Mouse (Mus musculus): ENCODE results near the gene Abcc10.

The Abcc10 gene

GRCm38 (mm10) chr17:46327906-46328534 is at the start of gene Abcc10:
Abcc10 (minus strand) TSS chr17:46328352.
- DNase-seq, result peak; percentile 99

- DNase-seq, result peak; percentile 55
Observed at GRCm38 (mm10) chr17:46371783-46372182, 43.6 kb upstream of the Abcc10 start.

- no peak for DNase-seq
Observed at GRCm38 (mm10) chr17:46351026-46351700, 23.0 kb upstream of the Abcc10 start.

- DNase-seq, result no peak
Observed at GRCm38 (mm10) chr17:46341208-46341607, 13.1 kb upstream of the Abcc10 start.

GRCm38 (mm10) chr17:46336475-46336874 is 8.3 kb upstream of the Abcc10 start:
- DNase-seq, result peak; percentile 34

- DNase-seq, result no peak
Observed at GRCm38 (mm10) chr17:46328723-46329122, 571 bp upstream of the Abcc10 start.

- DNase-seq, result no peak
Observed at GRCm38 (mm10) chr17:46327413-46327905, 693 bp downstream of the Abcc10 start.

GRCm38 (mm10) chr17:46322046-46322823 is 5.9 kb downstream of the Abcc10 start:
- no peak for DNase-seq

GRCm38 (mm10) chr17:46320492-46320891 is 7.7 kb downstream of the Abcc10 start:
- no peak for DNase-seq

- no peak for DNase-seq
Observed at GRCm38 (mm10) chr17:46315813-46316212, 12.3 kb downstream of the Abcc10 start.

- DNase-seq, result no peak
Observed at GRCm38 (mm10) chr17:46313135-46313715, 14.9 kb downstream of the Abcc10 start.

- no peak for DNase-seq
Observed at GRCm38 (mm10) chr17:46310515-46310914, 17.6 kb downstream of the Abcc10 start.

- DNase-seq, result no peak
Observed at GRCm38 (mm10) chr17:46309835-46310234, 18.3 kb downstream of the Abcc10 start.

- DNase-seq, result no peak
Observed at GRCm38 (mm10) chr17:46306956-46307355, 21.2 kb downstream of the Abcc10 start.

- DNase-seq, result no peak
Observed at GRCm38 (mm10) chr17:46304184-46304583, 24.0 kb downstream of the Abcc10 start.

GRCm38 (mm10) chr17:46301892-46302291 is 26.3 kb downstream of the Abcc10 start:
- DNase-seq, result no peak

GRCm38 (mm10) chr17:46298220-46298913 is 29.8 kb downstream of the Abcc10 start:
- peak; percentile 81 for DNase-seq

GRCm38 (mm10) chr17:46297364-46298219 is 30.6 kb downstream of the Abcc10 start, which contains the start of gene Dlk2:
Dlk2 (plus strand) TSS chr17:46297421.
- no peak for DNase-seq

- DNase-seq, result no peak
Observed at GRCm38 (mm10) chr17:46297028-46297363, 31.2 kb downstream of the Abcc10 start.

GRCm38 (mm10) chr17:46296601-46297000 is 31.6 kb downstream of the Abcc10 start:
- DNase-seq, result no peak

- peak; percentile 29 for DNase-seq
Observed at GRCm38 (mm10) chr17:46287678-46288095, 40.5 kb downstream of the Abcc10 start.

- DNase-seq, result no peak
Observed at GRCm38 (mm10) chr17:46285407-46285806, 42.7 kb downstream of the Abcc10 start.
